Mouse (Mus musculus) left cerebral cortex, adult 8-10 months (tissue): ENCODE measurements at regions not wholly inside any gene's neighbourhood (a gene's known extent, or its start where the extent isn't known, plus 50 kb on each side); places are given as distances from the start of the nearest gene placed in this dataset.

Experiments used
- DNase-seq, 2 experiments: peaks; one replicate each; pipeline ENCODE4 v3.0.0; 2022; ENCODE audit warnings: low spot score in 2 of 2

GRCm38 (mm10) chr2:161341368-161341891, 232.6 kb upstream of the Chd6 start:
- no peak for DNase-seq

- DNase-seq, result no peak
Observed at GRCm38 (mm10) chr2:161340291-161340690, 231.4 kb upstream of the Chd6 start.

- DNase-seq, result no peak
Observed at GRCm38 (mm10) chr2:161339327-161340001, 230.6 kb upstream of the Chd6 start.

GRCm38 (mm10) chr2:161338953-161339326, 230.1 kb upstream of the Chd6 start:
- DNase-seq, result no peak

- no peak for DNase-seq
Observed at GRCm38 (mm10) chr2:161332653-161333052, 223.8 kb upstream of the Chd6 start.

GRCm38 (mm10) chr2:161331850-161332365, 223.0 kb upstream of the Chd6 start:
- no peak for DNase-seq

- DNase-seq, result no peak
Observed at GRCm38 (mm10) chr2:161302796-161303195, 193.9 kb upstream of the Chd6 start.

- no peak for DNase-seq
Observed at GRCm38 (mm10) chr2:161268861-161269413, 160.1 kb upstream of the Chd6 start.

GRCm38 (mm10) chr2:161266476-161266875, 157.6 kb upstream of the Chd6 start:
- no peak for DNase-seq

GRCm38 (mm10) chr2:161265211-161265610, 156.3 kb upstream of the Chd6 start:
- DNase-seq, result no peak

GRCm38 (mm10) chr2:161252761-161253160, 143.9 kb upstream of the Chd6 start:
- no peak for DNase-seq

- DNase-seq, result no peak
Observed at GRCm38 (mm10) chr2:161241665-161242064, 132.8 kb upstream of the Chd6 start.

- DNase-seq, result no peak
Observed at GRCm38 (mm10) chr2:161237280-161237819, 128.5 kb upstream of the Chd6 start.

- DNase-seq, result no peak
Observed at GRCm38 (mm10) chr2:161233155-161233741, 124.4 kb upstream of the Chd6 start.

- peak in 1 of 2 experiments; percentile 11 for DNase-seq
Observed at GRCm38 (mm10) chr2:161231405-161231804, 122.5 kb upstream of the Chd6 start.

GRCm38 (mm10) chr2:161215736-161216135, 106.9 kb upstream of the Chd6 start:
- DNase-seq, result no peak

GRCm38 (mm10) chr2:161214681-161215458, 106.0 kb upstream of the Chd6 start:
- peak; percentile 59 to 75 for DNase-seq

- DNase-seq, result no peak
Observed at GRCm38 (mm10) chr2:161212322-161212882, 103.5 kb upstream of the Chd6 start.

- DNase-seq, result no peak
Observed at GRCm38 (mm10) chr2:161196713-161197372, 88.0 kb upstream of the Chd6 start.

- no peak for DNase-seq
Observed at GRCm38 (mm10) chr2:161187516-161187915, 78.6 kb upstream of the Chd6 start.

- no peak for DNase-seq
Observed at GRCm38 (mm10) chr2:161185122-161185521, 76.2 kb upstream of the Chd6 start.
